Mouse (Mus musculus) adrenal gland, adult 8-10 months (tissue): Measurements from ENCODE around the gene Gm19345. TPM values are rescaled to one million over a fixed set of nuclear protein-coding genes. Genes with fewer than 3 reads are reported as not detected.

Source experiments
- DNase-seq: peaks from one replicate; pipeline ENCODE4 v3.0.0; 2022
- total RNA-seq, 4 experiments: library from RNA; stranded (reverse); gene quantifications; 2 replicates each; pipeline ENCODE4 v1.2.4; 2022

The Gm19345 gene
- total RNA-seq, result under 1 TPM in 2 of 4 experiments, not detected in 2; 0.28 to 0.35 TPM

DNA sequence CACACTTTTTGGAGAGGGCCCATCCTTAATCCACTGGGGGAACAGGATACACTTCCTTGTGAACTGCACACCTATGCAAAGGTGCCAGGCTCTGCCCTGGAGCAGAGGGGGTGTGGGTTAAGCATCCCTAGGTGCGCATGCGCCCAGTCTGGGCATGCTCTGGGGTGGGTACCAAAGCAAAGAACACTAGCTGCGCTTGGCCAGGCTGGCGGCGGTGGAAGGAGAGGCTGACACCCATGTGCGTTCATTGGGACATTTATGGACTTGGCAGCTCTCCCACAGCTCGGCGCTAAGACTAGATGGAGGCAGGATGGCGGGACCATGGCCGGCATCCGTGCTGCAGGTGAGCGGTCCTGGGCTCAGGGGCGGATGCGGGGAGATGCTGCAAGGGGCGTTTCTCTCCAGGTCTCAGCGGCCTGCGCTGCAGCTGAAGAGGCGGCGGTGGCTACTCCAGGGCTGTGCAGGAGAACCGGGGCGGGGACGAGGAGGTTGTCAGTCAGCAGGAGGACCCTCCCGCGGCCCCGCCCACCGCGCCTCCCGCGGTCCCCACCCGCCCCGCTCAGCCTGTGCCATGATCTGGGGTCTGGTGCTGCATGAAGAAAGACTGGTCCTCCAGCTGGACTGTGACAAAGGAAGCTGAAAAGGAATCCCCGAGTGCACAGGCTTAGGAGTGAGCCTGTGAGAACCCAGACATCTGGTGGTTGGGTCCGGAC lies at the start of gene Gm19345:
Gm19345 (plus strand) TSS at position 146 of the 713 bp plus-strand sequence.
- DNase-seq, result no peak

DNA sequence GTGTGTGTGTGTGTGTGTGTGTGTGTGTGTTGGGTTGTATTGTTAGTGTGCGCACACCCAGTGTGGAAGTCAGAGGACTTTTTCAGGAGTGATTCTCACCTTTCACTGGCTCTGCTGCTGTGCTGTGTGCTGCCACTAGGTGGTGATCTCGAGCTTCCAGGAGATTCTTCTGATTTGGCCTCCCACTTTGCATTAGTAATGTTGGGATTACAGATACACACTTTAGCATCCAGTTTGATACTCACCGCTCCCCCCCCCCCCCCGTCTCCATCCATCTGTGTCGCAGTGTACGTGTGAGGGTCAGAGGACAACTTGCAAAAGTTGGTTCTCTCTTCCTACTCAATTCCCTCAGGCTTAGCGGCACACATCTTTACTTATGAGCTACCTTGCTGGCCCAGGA lies 48.8 kb upstream of the Gm19345 start:
- no peak for DNase-seq

DNA sequence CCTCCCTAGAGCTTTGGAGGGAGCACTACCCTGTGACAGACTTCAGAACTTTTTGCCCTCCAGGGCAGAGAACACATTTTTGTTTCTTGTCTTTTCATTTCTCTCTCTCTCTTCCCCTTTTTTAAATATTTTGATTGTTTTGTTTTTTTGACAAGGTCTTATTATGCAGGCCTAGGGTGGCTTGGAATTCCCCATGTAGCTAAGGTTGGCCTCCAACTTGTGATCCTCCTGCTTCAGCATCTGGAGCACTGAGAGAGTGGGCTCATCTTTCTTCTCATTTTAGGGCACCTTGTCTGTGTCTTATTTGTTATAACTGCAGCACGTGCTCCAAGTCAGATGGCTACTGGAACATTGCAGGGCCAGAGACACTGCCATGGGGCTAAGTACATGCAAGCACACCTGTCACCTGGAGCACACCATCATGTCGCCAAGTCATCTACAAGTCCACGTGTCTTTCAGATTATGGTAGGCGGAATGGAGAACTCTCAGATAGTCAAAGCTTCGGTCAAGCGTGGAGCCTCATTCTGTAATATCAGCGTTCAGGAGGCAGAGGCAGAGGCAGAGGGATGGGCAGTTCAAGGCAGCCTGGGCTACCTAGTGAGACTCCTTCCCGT lies 45.3 kb upstream of the Gm19345 start:
- DNase-seq, result no peak

DNA sequence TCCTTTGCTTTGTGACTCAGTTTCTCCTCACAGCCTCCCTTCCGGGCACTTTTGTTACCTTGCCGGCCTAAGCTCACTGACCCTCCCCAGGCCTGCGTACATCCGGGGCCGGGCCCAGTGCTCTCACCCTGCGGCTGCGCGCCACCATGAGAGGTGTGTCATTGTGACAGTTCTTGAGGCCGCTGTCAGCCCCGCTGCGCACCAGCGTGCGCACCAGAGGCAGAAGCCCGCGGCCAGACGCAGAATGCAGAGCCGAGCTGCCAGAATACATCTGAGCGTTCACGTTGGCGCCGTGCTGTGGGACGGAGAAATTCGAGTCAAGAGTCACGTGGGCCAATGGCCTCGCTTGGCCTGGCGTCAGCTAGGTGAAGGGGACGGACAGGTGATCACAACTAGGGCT lies 42.4 kb upstream of the Gm19345 start:
- DNase-seq, result no peak

- no peak for DNase-seq
These were observed 40.7 kb upstream of the Gm19345 start for GRCm38 (mm10) chr7:19811114-19811513.

DNA sequence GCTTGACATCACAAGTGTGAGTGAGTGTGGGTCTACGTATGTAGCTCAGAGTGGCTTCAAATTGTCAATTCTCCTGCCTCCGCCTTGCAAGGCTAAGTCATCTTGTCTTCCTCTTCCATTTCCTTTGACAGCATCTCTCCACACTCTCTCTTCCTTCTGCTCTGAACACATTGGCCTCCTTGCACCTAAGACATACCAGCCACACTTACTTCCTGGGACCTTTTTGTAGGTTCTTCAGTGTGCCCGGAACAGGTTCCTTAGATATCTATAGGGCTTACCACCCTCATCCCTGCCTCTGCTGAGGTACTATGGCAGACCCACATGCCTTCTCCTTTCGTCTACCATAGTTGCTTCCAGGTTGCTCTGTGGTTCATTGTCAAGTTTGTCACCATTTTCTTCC lies 38.6 kb upstream of the Gm19345 start:
- DNase-seq, result no peak

- DNase-seq, result no peak
These were observed 38.2 kb upstream of the Gm19345 start for GRCm38 (mm10) chr7:19813579-19814122.

DNA sequence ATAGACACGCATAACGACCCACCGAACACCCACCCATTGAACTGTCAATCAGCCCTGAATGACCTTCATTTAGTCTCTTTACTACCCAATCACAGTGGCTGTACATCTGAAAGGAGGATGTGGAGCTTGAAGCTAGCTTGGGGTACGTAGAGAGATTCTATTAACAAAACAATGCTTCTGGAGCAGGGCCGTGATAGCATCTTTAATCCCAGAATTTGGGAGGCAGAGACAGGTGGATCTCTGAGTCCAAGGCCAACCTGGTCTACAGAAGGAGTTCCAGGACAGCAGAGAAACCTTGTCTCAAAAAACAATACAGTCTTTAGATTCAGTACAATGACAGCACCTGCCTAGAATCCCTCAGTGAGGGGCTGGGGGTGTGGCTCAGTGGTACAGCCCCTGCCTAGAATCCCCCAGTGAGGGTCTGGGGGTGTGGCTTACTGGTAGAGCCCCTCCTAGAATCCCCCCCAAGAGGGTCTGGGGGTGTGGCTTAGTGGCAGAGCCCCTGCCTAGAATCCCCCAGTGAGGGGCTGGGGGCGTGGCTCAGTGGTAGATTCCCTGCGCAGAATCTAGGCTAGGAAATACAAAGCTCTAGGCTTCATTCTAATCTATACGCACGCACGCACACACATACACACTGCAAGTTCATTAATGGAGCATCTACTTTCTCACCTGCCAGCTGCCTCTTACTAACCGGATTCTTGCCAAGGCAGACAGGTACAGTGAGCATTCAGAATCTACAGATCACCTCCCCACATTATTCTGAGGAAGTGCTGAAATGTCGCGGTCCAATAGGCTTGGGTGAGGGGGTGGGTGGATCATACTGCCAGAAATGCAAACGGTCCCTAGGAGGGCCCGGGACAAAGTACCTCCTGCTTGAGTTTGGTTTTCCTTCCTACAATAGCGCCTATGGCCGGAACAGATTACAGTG lies 36.2 kb upstream of the Gm19345 start:
- no peak for DNase-seq

DNA sequence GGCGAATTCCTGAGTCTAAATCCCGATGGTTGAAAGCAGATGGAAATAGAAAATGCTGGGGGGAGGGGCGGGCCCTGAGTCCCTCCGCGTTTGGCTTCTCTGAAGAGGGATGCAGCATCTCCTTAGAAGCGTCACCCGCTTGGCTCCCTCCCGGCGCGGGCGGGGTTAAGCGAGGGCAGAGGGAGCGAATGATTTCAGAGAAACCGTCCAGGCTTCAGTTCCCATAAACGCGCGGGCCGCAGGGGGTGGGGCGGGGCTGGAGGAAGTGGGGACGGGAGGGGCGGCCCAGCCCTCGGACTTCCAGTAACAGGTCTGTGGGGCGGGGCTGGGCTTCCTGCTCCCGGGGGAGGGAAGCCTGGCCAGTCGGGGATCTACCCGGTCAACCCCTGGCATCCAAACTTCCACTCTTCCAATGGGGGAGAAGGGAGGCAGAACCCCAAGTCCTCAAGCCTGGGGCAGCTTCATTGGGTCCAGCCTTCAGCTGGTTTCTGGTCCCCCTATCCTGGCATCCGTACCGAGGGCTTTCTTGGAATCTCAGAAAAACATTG lies 35.5 kb upstream of the Gm19345 start:
- peak; percentile 82 for DNase-seq

- DNase-seq, result no peak
These were observed 34.3 kb upstream of the Gm19345 start for GRCm38 (mm10) chr7:19817382-19818105.

DNA sequence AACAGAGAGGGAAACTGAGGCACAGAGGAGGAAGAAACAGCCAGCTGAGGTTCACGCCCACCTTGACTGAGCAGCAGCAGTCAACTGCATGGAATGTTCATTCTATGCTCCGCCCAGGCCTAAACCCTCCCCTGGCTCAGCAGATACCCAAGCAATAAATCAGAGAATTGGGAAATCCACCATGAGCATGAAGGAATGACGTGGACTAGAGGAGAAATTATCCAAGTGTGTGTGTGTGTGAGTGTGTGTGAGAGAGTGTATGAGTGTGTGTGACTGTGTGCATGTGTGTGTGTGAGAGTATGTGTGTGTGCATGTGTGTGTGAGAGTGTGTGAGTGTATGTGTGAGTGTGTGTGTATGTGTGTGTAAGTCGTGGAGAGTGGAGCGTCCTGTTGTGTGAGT lies 33.4 kb upstream of the Gm19345 start:
- DNase-seq, result peak; percentile 68

DNA sequence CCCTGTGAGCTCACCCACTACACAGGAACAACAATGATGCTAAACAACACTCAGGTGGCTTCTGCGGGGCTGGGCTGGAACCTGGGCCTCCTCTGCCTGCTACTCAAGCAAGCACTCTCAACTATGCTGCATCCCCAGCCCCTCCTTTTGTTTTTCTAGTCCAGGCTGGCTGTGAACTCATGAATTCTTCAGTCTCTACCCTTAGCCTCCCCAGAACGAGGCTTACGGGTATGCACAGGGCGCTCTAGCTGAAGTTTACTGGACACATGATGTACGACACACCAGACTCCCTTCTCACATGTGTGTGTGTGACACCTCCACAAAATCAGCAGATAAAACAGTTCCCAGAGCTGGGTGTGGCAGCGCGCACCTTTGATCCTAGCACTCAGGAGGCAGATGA lies 32.9 kb upstream of the Gm19345 start:
- DNase-seq, result no peak

DNA sequence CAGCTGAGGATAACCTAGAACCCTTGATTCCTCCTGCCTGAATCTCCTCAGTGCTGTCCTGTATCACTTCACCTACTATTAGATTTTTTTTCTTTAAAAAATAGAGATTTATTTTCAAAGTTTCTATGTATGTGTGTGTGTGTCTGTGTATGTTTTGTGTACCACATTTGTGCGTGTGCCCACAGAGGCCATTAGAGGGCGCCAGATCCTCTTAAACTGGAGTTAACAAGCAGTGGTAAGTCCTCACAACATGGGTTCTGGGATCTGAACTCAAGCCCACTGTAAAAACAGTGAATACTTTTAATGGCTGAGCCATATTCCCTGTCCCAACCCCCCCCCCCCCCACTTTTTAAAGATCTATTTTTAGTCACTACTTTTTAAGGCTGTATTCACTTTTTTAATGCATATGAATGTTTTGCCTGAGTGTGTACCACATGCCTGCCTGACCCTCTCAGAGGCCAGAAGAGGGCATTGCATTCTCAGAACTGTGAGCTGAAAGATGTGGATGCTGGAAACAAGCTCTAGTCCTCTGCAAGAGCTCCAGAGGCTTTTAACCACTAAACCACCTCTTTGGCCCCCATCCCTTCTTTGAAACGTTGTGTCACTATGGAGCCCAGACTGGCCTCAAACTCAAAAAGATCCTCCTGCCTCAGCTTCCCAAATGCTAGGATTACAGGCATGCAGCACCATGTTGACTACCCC lies 31.3 kb upstream of the Gm19345 start:
- DNase-seq, result no peak

DNA sequence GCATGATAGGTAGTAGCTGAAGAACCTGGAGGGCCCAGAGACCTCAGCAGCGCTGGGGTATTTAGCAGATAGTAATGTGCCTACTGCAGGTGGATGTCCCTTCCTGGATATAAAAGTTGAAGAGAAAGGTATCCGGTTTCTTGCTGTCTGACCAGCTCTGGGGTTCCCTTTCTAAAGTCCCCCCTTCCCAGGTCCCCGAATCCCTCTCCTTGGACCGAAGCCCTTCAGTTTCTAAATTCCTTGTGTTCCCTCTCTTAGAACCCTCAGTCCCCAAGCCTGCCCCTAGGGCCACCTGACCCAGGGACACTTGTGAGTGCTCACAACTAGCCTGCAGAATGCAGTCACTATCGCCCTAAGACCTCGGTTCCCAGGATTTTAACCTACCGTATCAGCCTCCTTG lies 30.2 kb upstream of the Gm19345 start:
- no peak for DNase-seq

GRCm38 (mm10) chr7:19822193-19822592 lies 29.6 kb upstream of the Gm19345 start:
- DNase-seq, result no peak

DNA sequence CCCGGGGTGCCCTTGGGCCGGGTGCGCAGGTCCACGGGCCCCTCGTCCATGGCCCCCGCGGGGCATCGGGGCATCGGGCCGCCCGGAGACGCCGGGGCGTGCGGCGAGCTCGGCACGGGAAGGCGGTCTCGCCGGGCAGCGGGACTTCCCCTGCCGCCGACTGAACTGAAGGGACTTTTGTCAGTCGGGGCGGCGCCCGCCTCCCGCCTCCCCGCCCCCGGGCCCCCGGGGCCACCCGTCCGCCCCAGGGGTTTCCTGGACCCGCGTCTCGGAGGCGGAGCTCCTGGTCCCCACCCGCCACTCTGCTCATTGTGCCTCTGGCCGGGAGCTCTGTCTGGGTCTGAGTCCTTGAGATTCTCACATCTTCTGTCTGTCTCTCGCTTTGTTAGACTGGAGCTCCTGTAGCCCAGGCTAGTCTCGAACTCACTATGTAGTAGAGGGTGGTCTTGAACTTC lies 29.2 kb upstream of the Gm19345 start, which contains the start of gene Bcl3:
Bcl3 (minus strand) TSS at position 167 of the 455 bp plus-strand sequence.
- peak; percentile 65 for DNase-seq

- DNase-seq, result no peak
These were observed 28.3 kb upstream of the Gm19345 start for GRCm38 (mm10) chr7:19823256-19824181.

DNA sequence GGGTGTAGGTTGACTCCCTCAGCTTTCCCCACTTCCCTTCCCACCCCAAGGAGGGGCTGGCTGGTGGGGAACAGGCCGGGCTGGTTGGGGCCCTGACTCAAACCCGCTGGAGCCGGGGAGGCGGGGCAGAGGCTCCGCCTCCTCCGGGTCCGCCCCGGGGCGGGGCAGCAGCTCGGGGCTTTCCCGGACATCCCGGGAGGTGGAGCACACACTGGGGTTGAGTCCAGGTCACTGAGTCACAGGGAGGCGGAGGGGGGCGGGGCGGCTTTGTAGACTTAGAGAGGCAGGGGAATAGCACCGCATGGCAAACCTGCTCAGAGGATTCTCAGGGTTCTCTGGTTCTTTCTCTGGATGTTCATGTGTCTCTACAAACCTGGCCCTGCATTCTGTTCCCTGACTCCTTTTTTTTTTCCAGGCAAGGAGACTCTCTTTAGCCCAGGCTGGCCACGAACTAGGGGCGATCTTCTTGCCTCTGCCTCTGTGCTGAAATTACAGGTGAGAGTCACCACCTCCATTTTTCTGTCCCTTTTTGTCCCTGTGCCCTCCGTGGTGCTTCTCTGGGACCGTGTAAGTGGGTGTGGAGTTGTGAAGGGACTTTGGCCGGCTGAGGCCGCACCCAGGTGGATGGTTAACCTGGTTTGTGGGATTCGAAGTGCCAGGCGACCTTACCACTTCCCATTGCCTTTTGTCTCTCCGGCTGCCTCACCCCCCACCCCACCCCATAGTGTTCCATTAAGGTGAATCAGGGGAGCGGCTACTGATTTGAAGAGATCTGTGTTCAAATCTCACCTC lies 27.4 kb upstream of the Gm19345 start:
- DNase-seq, result peak; percentile 90

- no peak for DNase-seq
These were observed 25.0 kb upstream of the Gm19345 start for GRCm38 (mm10) chr7:19826756-19827155.
